Mouse (Mus musculus): ENCODE results near the gene Fndc8. TPM values are rescaled to one million over a fixed set of nuclear protein-coding genes. Genes with fewer than 3 reads are reported as not detected.

The Fndc8 gene
- not detected for total RNA-seq (2021)
- long read RNA-seq, experiment 1 = 0 reads
- long read RNA-seq, experiment 2 = 0 reads

- DNase-seq = no peak
These were observed at the start of gene Fndc8 for GRCm38 (mm10) chr11:82891936-82892335. Gene Fndc8, plus strand, starts transcription at chr11:82892124.

- no peak for DNase-seq
These were observed 47.0 kb upstream of the Fndc8 start for GRCm38 (mm10) chr11:82844771-82845414.

- peak; percentile 70 to 83 for DNase-seq
These were observed 46.4 kb upstream of the Fndc8 start for GRCm38 (mm10) chr11:82845415-82846078.

- DNase-seq = no peak
These were observed 45.9 kb upstream of the Fndc8 start for GRCm38 (mm10) chr11:82846079-82846436.

- no peak for DNase-seq
These were observed 45.0 kb upstream of the Fndc8 start for GRCm38 (mm10) chr11:82846938-82847337.

GRCm38 (mm10) chr11:82847571-82848000, 44.3 kb upstream of the Fndc8 start:
- peak in 1 of 2 experiments; percentile 14 for DNase-seq

GRCm38 (mm10) chr11:82850259-82850658, 41.7 kb upstream of the Fndc8 start:
- no peak for DNase-seq

- no peak for DNase-seq
These were observed 39.8 kb upstream of the Fndc8 start for GRCm38 (mm10) chr11:82852115-82852514.

- no peak for DNase-seq
These were observed 39.4 kb upstream of the Fndc8 start for GRCm38 (mm10) chr11:82852540-82852939.

- no peak for DNase-seq
These were observed 39.0 kb upstream of the Fndc8 start for GRCm38 (mm10) chr11:82852958-82853357.

GRCm38 (mm10) chr11:82854111-82854510, 37.8 kb upstream of the Fndc8 start:
- no peak for DNase-seq

GRCm38 (mm10) chr11:82855327-82855973, 36.5 kb upstream of the Fndc8 start:
- DNase-seq = no peak

GRCm38 (mm10) chr11:82856032-82856431, 35.9 kb upstream of the Fndc8 start:
- DNase-seq = no peak

- no peak for DNase-seq
These were observed 34.5 kb upstream of the Fndc8 start for GRCm38 (mm10) chr11:82857307-82857848.

- DNase-seq = no peak
These were observed 31.2 kb upstream of the Fndc8 start for GRCm38 (mm10) chr11:82860759-82861158.

GRCm38 (mm10) chr11:82861558-82861957, 30.4 kb upstream of the Fndc8 start:
- DNase-seq = no peak

- DNase-seq = no peak
These were observed 29.3 kb upstream of the Fndc8 start for GRCm38 (mm10) chr11:82862638-82863037.

GRCm38 (mm10) chr11:82863059-82863458, 28.9 kb upstream of the Fndc8 start:
- no peak for DNase-seq

GRCm38 (mm10) chr11:82863488-82863931, 28.4 kb upstream of the Fndc8 start:
- DNase-seq = no peak

- no peak for DNase-seq
These were observed 26.0 kb upstream of the Fndc8 start for GRCm38 (mm10) chr11:82865957-82866356.

- DNase-seq = no peak
These were observed 24.9 kb upstream of the Fndc8 start for GRCm38 (mm10) chr11:82866850-82867564.

GRCm38 (mm10) chr11:82867956-82868355, 24.0 kb upstream of the Fndc8 start:
- no peak for DNase-seq
